Mouse (Mus musculus) ES-E14 (cell line): Measurements from ENCODE around the gene 1700015G11Rik. TPM values are rescaled to one million over a fixed set of nuclear protein-coding genes. Genes with fewer than 3 reads are reported as not detected.

Experiments
- DNase-seq: peaks from one replicate; pipeline ENCODE4 v3.0.0-alpha.2; 2013; ENCODE audit warnings: low read depth, low spot score
- H3K27ac ChIP-seq: 2 replicates; pipeline ENCODE4 v1.5.1; 2012; ENCODE audit warnings: low read depth, mild to moderate bottlenecking, low read length, moderate library complexity, mixed read lengths; ENCODE audit not compliant: poor library complexity, insufficient read depth, severe bottlenecking
- H3K36me3 ChIP-seq: 2 replicates; pipeline ENCODE4 v1.6.1; 2012; ENCODE audit warnings: mild to moderate bottlenecking, low read length, moderate library complexity, mixed read lengths; ENCODE audit not compliant: control insufficient read depth, poor library complexity, insufficient read depth, severe bottlenecking
- H3K4me1 ChIP-seq, 2 experiments: fragments of 150-350 bp in 1 of 2; sonication (generic) in 1 of 2; 2 replicates each; pipeline ENCODE4 v1.6.1; 2012; ENCODE audit warnings: low read length in 2 of 2, mild to moderate bottlenecking in 1 of 2, mixed read lengths in 1 of 2; ENCODE audit not compliant: control insufficient read depth in 2 of 2, insufficient read depth in 2 of 2, poor library complexity in 1 of 2
- H3K4me3 ChIP-seq, 2 experiments: fragments of 150-350 bp in 1 of 2; sonication (generic) in 1 of 2; 2 replicates each; pipeline ENCODE4 v1.5.1; 2012; ENCODE audit warnings: low read length in 2 of 2, low read depth in 1 of 2, mild to moderate bottlenecking in 1 of 2, mixed read lengths in 1 of 2; ENCODE audit not compliant: insufficient read depth in 1 of 2, poor library complexity in 1 of 2, severe bottlenecking in 1 of 2
- H3K9ac ChIP-seq: 2 replicates; pipeline ENCODE4 v1.6.1; 2012; ENCODE audit warnings: low read depth, mild to moderate bottlenecking, low read length, mixed read lengths; ENCODE audit not compliant: poor library complexity, insufficient read depth, severe bottlenecking
- H3K9me3 ChIP-seq: fragments of 150-350 bp; sonication (generic); 2 replicates; pipeline ENCODE4 v1.6.1; 2012; ENCODE audit warnings: low read depth, mild to moderate bottlenecking, low read length; ENCODE audit not compliant: control insufficient read depth, insufficient read depth
- CHD2 ChIP-seq: IDR thresholded peaks from 2 replicates; pipeline ENCODE4 v1.6.1; 2014; ENCODE audit warnings: mild to moderate bottlenecking, low read depth, low read length, inconsistent platforms
- HCFC1 ChIP-seq: IDR thresholded peaks from 2 replicates; pipeline ENCODE4 v1.6.1; 2012; ENCODE audit warnings: low read length, inconsistent platforms, borderline replicate concordance; ENCODE audit not compliant: insufficient read depth
- MAFK ChIP-seq: IDR thresholded peaks from 2 replicates; pipeline ENCODE4 v1.6.1; 2014; ENCODE audit warnings: mild to moderate bottlenecking, low read depth, low read length, inconsistent platforms; ENCODE audit not compliant: insufficient read depth
- ZC3H11A ChIP-seq: IDR thresholded peaks from 2 replicates; pipeline ENCODE4 v1.6.1; 2012; ENCODE audit warnings: low read depth, mild to moderate bottlenecking, inconsistent platforms, low read length, borderline replicate concordance
- ZNF384 ChIP-seq: IDR thresholded peaks from 2 replicates; pipeline ENCODE4 v1.6.1; 2012; ENCODE audit warnings: low read depth, low read length, inconsistent platforms
- in situ Hi-C, 2 experiments: fragments of 600-800 bp; cut with MboI; formaldehyde crosslinking; loops; one replicate each; pipeline ENCODE4 v1.15.1; 2025; ENCODE audit warnings: low sequenced_read_pairs in 2 of 2, inconsistent platforms in 1 of 2; ENCODE audit not compliant: unreplicated experiment in 2 of 2
- total RNA-seq: library from RNA; depleted of rRNA; stranded (reverse); fragments of 300-350 nt; gene quantifications from 2 replicates; pipeline ENCODE4 v1.2.3, GENCODE M21; 2012; rRNA removed

The 1700015G11Rik gene
- total RNA-seq = not detected in 2 replicates

- H3K27ac ChIP-seq = no peak within 1 kb of the TSS
- H3K36me3 ChIP-seq = no peaks in the 10 kb centered on the region
- H3K4me1 ChIP-seq = no peaks in the 10 kb centered on the region
- no peak within 1 kb of the TSS for H3K9ac ChIP-seq
- in situ Hi-C loops = no loop called here
- no peaks in the 10 kb centered on the region for H3K9me3 ChIP-seq
- no peak within 1 kb of the TSS for H3K4me3 ChIP-seq
- TF ChIP-seq CHD2 = no peak
- TF ChIP-seq MAFK = no peak
- no peak for TF ChIP-seq ZC3H11A
- TF ChIP-seq ZNF384 = no peak
- no peak for TF ChIP-seq HCFC1
- no peak for DNase-seq
Measured at GRCm38 (mm10) chr7:52015628-52016027, at the start of gene 1700015G11Rik. Gene 1700015G11Rik, minus strand, starts transcription at chr7:52015728.

GRCm38 (mm10) chr7:52056954-52057353, 41.4 kb upstream of the 1700015G11Rik start:
- no peaks in the 10 kb centered on the region for H3K4me1 ChIP-seq
- no peaks in the 10 kb centered on the region for H3K9me3 ChIP-seq
- no peaks in the 10 kb centered on the region for H3K36me3 ChIP-seq
- no peak for DNase-seq
- H3K4me3 ChIP-seq = no peak overlapping the region
- no peak overlapping the region for H3K27ac ChIP-seq
- no peak overlapping the region for H3K9ac ChIP-seq
- TF ChIP-seq ZC3H11A (no peak), CHD2 (no peak), ZNF384 (no peak), HCFC1 (no peak)
- in situ Hi-C loops = no loop called here

GRCm38 (mm10) chr7:52056274-52056673, 40.7 kb upstream of the 1700015G11Rik start:
- Histone ChIP-seq H3K9ac (no peak overlapping the region), H3K4me1 (no peaks in the 10 kb centered on the region), H3K9me3 (no peaks in the 10 kb centered on the region), H3K27ac (no peak overlapping the region), H3K4me3 (no peak overlapping the region), H3K36me3 (no peaks in the 10 kb centered on the region)
- no peak for DNase-seq
- TF ChIP-seq ZC3H11A = no peak
- no peak for TF ChIP-seq ZNF384
- TF ChIP-seq MAFK = no peak
- no peak for TF ChIP-seq HCFC1
- no peak for TF ChIP-seq CHD2
- in situ Hi-C loops = no loop called here

- no peak overlapping the region for H3K4me3 ChIP-seq
- no peaks in the 10 kb centered on the region for H3K36me3 ChIP-seq
- H3K4me1 ChIP-seq = no peaks in the 10 kb centered on the region
- no peak overlapping the region for H3K9ac ChIP-seq
- no peak overlapping the region for H3K27ac ChIP-seq
- in situ Hi-C loops = no loop called here
- no peaks in the 10 kb centered on the region for H3K9me3 ChIP-seq
- no peak for TF ChIP-seq ZC3H11A
- TF ChIP-seq ZNF384 = no peak
- TF ChIP-seq CHD2 = no peak
- TF ChIP-seq HCFC1 = no peak
- TF ChIP-seq MAFK = no peak
- DNase-seq = no peak
Measured at GRCm38 (mm10) chr7:52055831-52056230, 40.3 kb upstream of the 1700015G11Rik start.
